8 mouse cellular contexts compared by ENCODE assay signal in genomic region chr10:79695231-79696128, GRCm38 (mm10). TPM values are rescaled to one million over a fixed set of nuclear protein-coding genes. Genes with fewer than 3 reads are reported as not detected.
DNase-seq lines count a peak whose midpoint lies in the region; ATAC-seq and TF ChIP-seq lines count a peak whose summit lies in the region.

No protein-coding gene starts in this region.

- peak; percentile 88 for ATAC-seq in erythroid progenitor cell, adult 5-6 weeks (replicated peaks; ENCODE audit: low FRiP score, poor library complexity, severe bottlenecking)

- H3K4me3 ChIP-seq in bone marrow, adult 2 months (replicated peaks; ENCODE audit: control insufficient read depth, low read depth, low read length), result peak overlapping the region; percentile 22

- peaks cover 3% of the 10 kb centered on the region for H3K4me1 ChIP-seq in bone marrow, adult 2 months (ENCODE audit: control insufficient read depth, insufficient read depth, low read length)

- WGBS in bone marrow, adult 2 months, result 52% methylated on average over 13 of the region's 13 CpGs

- intact Hi-C loops in heart, postnatal 10 days (cut with DNase I), result loop anchor here (2.0 kb wide), 1 partner anchor 93 kb away; no protein-coding TSS in a partner anchor

- peak overlapping the region; percentile 31; the same call in 1 of the 2 replicates for H3K27ac ChIP-seq in bone marrow, adult 2 months (ENCODE audit: control insufficient read depth, insufficient read depth, low read depth, low read length, poor library complexity)

- DNase-seq in embryo, embryonic 10 days (ENCODE audit: low spot score), result peak; percentile 89
- DNase-seq in embryo, embryonic 9.5 days (ENCODE audit: extremely low spot score), result no peak
- DNase-seq in heart, postnatal 10 days, result peak; percentile 93 to 95
- DNase-seq in kidney, postnatal 4 days, result peak; percentile 88 to 90
- peak; percentile 82 to 85 for DNase-seq in lung, postnatal 4 days
- peak; percentile 53 to 77 for DNase-seq in spleen, adult 18-20 months

- peak; percentile 96 for TF ChIP-seq CTCF in bone marrow, adult 2 months (IDR thresholded peaks at IDR 0.05; ENCODE audit: control insufficient read depth, insufficient read depth, low read length)

- TF ChIP-seq POLR2A in bone marrow, adult 2 months (IDR thresholded peaks at IDR 0.05; ENCODE audit: borderline replicate concordance, control insufficient read depth, low read depth, low read length), result no peak

RNA-seq across cellular contexts. Expression of gene Gzmm, which starts 6.7 kb away (rescaled TPM):
- polyA plus RNA-seq in bone marrow, adult 2 months (2011; ENCODE audit: insufficient read depth, insufficient read length, low replicate concordance, missing spikeins), result not detected in 2 replicates
- not detected in 2 replicates for total RNA-seq in erythroid progenitor cell, adult 5-6 weeks (2015; ENCODE audit: low replicate concordance)
- not detected in 2 replicates for total RNA-seq in erythroid progenitor cell, adult 5-6 weeks (2017; ENCODE audit: low replicate concordance)
- total RNA-seq in heart, postnatal 10 days (2021), result 1 to 10 TPM; 3.8 to 4.3 TPM

RNA-seq across cellular contexts. Expression of gene Bsg, which starts 8.8 kb away (rescaled TPM):
- 465 and 588 TPM in 2 replicates for polyA plus RNA-seq in bone marrow, adult 2 months (2011; ENCODE audit: insufficient read depth, insufficient read length, low replicate concordance, missing spikeins)
- 1,896 and 2,324 TPM in 2 replicates for total RNA-seq in erythroid progenitor cell, adult 5-6 weeks (2015; ENCODE audit: low replicate concordance)
- total RNA-seq in erythroid progenitor cell, adult 5-6 weeks (2017; ENCODE audit: low replicate concordance), result 1,328 and 1,345 TPM in 2 replicates
- 1,000 to 10,000 TPM; 1,161 to 1,276 TPM for total RNA-seq in heart, postnatal 10 days (2021)

RNA-seq across cellular contexts. Expression of gene Cdc34, which starts 13.5 kb away (rescaled TPM):
- 82.1 and 98.6 TPM in 2 replicates for polyA plus RNA-seq in bone marrow, adult 2 months (2011; ENCODE audit: insufficient read depth, insufficient read length, low replicate concordance, missing spikeins)
- total RNA-seq in erythroid progenitor cell, adult 5-6 weeks (2015; ENCODE audit: low replicate concordance), result 42.2 and 66.7 TPM in 2 replicates
- 82.7 and 87.2 TPM in 2 replicates for total RNA-seq in erythroid progenitor cell, adult 5-6 weeks (2017; ENCODE audit: low replicate concordance)
- 100 to 1,000 TPM; 152 to 159 TPM for total RNA-seq in heart, postnatal 10 days (2021)

RNA-seq across cellular contexts. Expression of gene Hcn2, which starts 21.0 kb away (rescaled TPM):
- polyA plus RNA-seq in bone marrow, adult 2 months (2011; ENCODE audit: insufficient read depth, insufficient read length, low replicate concordance, missing spikeins), result 0.31 TPM in 1 of 2 replicates, not detected in the other
- total RNA-seq in erythroid progenitor cell, adult 5-6 weeks (2015; ENCODE audit: low replicate concordance), result not detected in 2 replicates
- total RNA-seq in erythroid progenitor cell, adult 5-6 weeks (2017; ENCODE audit: low replicate concordance), result not detected in 2 replicates
- 10 to 100 TPM; 22.6 to 27.6 TPM for total RNA-seq in heart, postnatal 10 days (2021)

RNA-seq across cellular contexts. Expression of gene Tpgs1, which starts 26.3 kb away (rescaled TPM):
- 4.9 and 12.2 TPM in 2 replicates for polyA plus RNA-seq in bone marrow, adult 2 months (2011; ENCODE audit: insufficient read depth, insufficient read length, low replicate concordance, missing spikeins)
- 12.2 and 15.9 TPM in 2 replicates for total RNA-seq in erythroid progenitor cell, adult 5-6 weeks (2015; ENCODE audit: low replicate concordance)
- total RNA-seq in erythroid progenitor cell, adult 5-6 weeks (2017; ENCODE audit: low replicate concordance), result 1.9 and 8.3 TPM in 2 replicates
- 10 to 100 TPM; 24.3 to 24.4 TPM for total RNA-seq in heart, postnatal 10 days (2021)

Comparison
In these comparisons a context has a peak if more than half of its experiments do, and no peak if none do; other contexts are left out.
1. RNA of gene Gzmm, which starts 6.7 kb away (total RNA-seq): 3.8 to 4.3 TPM in heart, postnatal 10 days; not detected in erythroid progenitor cell, adult 5-6 weeks; every median in the first group is over 4 times any median in the second.